Mouse (Mus musculus): ENCODE measurements around the gene Urgcp. TPM values are rescaled to one million over a fixed set of nuclear protein-coding genes. Genes with fewer than 3 reads are reported as not detected.
A peak's percentile ranks its signal among the peaks of the same experiment; 100 is the strongest.

Gene Urgcp
- polyA plus RNA-seq, 1 experiment from 2014 or later, result 10.2 TPM

DNA sequence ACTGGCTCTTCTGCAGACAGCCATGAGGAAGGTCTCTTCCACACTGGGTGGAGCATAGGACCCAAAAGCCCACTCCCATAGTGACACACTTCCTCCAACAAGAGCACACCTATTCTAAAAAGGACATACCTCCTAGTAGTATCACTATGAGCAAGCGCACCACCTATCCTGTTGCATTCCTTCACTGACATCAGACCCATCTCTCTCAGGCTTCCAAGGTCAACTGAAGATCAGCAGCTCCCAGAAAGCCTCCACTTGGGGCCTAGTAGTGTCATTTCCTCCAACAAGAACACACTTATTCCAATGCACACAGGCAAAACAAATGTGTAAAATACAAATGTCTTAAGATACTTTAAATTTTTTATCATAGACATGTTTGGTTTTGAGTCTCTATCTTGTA is 60.4 kb downstream of the Urgcp start:
- 0 out of 2 replicates have a peak, but pooled peaks cover 4% of the 10 kb centered on the region for H3K4me1 ChIP-seq (ENCODE audit: control insufficient read depth, insufficient read depth, low read length)
- 100% methylated on average over 1 of the region's 1 CpGs for WGBS
- no peak for DNase-seq (ENCODE audit: low spot score)
- no peak overlapping the region for H3K27ac ChIP-seq (replicated peaks; ENCODE audit: low read depth, low read length)
- no peak overlapping the region for H3K9ac ChIP-seq (ENCODE audit: low read length)
- no peaks in the 10 kb centered on the region for H3K27me3 ChIP-seq (ENCODE audit: control insufficient read depth, insufficient read depth, low read length)
- H3K4me3 ChIP-seq (ENCODE audit: low read depth, low read length), result no peak overlapping the region
- ATAC-seq (ENCODE audit: insufficient number of reproducible peaks, low FRiP score, low TSS enrichment, low read depth), result no peak
- no peak overlapping the region for H3K4me2 ChIP-seq (ENCODE audit: low read depth, severe bottlenecking)
- H3K9me3 ChIP-seq (ENCODE audit: control insufficient read depth, low read length), result no peaks in the 10 kb centered on the region
- H3K36me3 ChIP-seq (ENCODE audit: control insufficient read depth, insufficient read depth, low read length), result peaks cover 6% of the 10 kb centered on the region; the same call in 1 of the 2 replicates

- ATAC-seq (ENCODE audit: insufficient number of reproducible peaks, low FRiP score, low TSS enrichment, low read depth), result no peak
- Histone ChIP-seq H3K9ac (ENCODE audit: low read length) (no peak overlapping the region), H3K9me3 (ENCODE audit: control insufficient read depth, low read length) (no peaks in the 10 kb centered on the region), H3K27me3 (ENCODE audit: control insufficient read depth, insufficient read depth, low read length) (no peaks in the 10 kb centered on the region), H3K36me3 (ENCODE audit: control insufficient read depth, insufficient read depth, low read length) (peaks cover 6% of the 10 kb centered on the region; the same call in 1 of the 2 replicates), H3K4me3 (ENCODE audit: low read depth, low read length) (no peak overlapping the region), H3K4me1 (ENCODE audit: control insufficient read depth, insufficient read depth, low read length) (no peaks in the 10 kb centered on the region), H3K4me2 (ENCODE audit: low read depth, severe bottlenecking) (no peak overlapping the region), H3K27ac (replicated peaks; ENCODE audit: low read depth, low read length) (no peak overlapping the region)
- DNase-seq (ENCODE audit: low spot score), result no peak
- WGBS, result 75% methylated on average over 2 of the region's 2 CpGs
Observed at GRCm38 (mm10) chr11:5701300-5701699, 60.9 kb downstream of the Urgcp start.

DNA sequence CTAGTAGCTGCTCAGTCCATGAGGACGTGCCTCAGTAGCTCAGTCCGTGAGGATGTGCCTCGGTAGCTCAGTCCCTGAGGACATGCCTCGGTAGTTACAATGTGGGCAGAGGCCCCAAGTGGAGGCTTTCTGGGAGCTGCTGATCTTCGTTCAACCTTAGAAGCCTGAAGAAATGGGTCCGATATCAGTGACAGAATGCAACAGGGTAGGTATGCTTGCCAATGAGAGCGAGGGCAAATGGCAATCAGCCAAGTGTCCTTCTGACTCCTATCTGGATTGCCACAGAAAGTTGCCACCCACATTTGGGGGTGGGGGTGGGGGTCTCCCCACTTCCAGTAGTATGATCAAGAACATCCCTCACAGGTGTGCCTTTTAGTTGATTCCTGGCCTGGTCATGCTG is 61.4 kb downstream of the Urgcp start:
- Histone ChIP-seq H3K27me3 (ENCODE audit: control insufficient read depth, insufficient read depth, low read length) (no peaks in the 10 kb centered on the region), H3K4me1 (ENCODE audit: control insufficient read depth, insufficient read depth, low read length) (no peaks in the 10 kb centered on the region), H3K4me2 (ENCODE audit: low read depth, severe bottlenecking) (no peak overlapping the region), H3K27ac (replicated peaks; ENCODE audit: low read depth, low read length) (no peak overlapping the region), H3K36me3 (ENCODE audit: control insufficient read depth, insufficient read depth, low read length) (peaks cover 6% of the 10 kb centered on the region; the same call in 1 of the 2 replicates), H3K9ac (ENCODE audit: low read length) (no peak overlapping the region), H3K4me3 (ENCODE audit: low read depth, low read length) (no peak overlapping the region), H3K9me3 (ENCODE audit: control insufficient read depth, low read length) (no peaks in the 10 kb centered on the region)
- WGBS, result 96% methylated on average over 7 of the region's 7 CpGs
- no peak for ATAC-seq (ENCODE audit: insufficient number of reproducible peaks, low FRiP score, low TSS enrichment, low read depth)
- DNase-seq (ENCODE audit: low spot score), result no peak

GRCm38 (mm10) chr11:5691775-5692174 is 70.4 kb downstream of the Urgcp start:
- H3K4me3 ChIP-seq (ENCODE audit: low read depth, low read length), result no peak overlapping the region
- no peaks in the 10 kb centered on the region for H3K36me3 ChIP-seq (ENCODE audit: control insufficient read depth, insufficient read depth, low read length)
- no peak overlapping the region for H3K9ac ChIP-seq (ENCODE audit: low read length)
- H3K27ac ChIP-seq (replicated peaks; ENCODE audit: low read depth, low read length), result no peak overlapping the region
- 0 out of 2 replicates have a peak, but pooled peaks have one; percentile 39 for ATAC-seq (ENCODE audit: insufficient number of reproducible peaks, low FRiP score, low TSS enrichment, low read depth)
- DNase-seq (ENCODE audit: low spot score), result peak; percentile 76
- H3K27me3 ChIP-seq (ENCODE audit: control insufficient read depth, insufficient read depth, low read length), result no peaks in the 10 kb centered on the region
- no peak overlapping the region for H3K4me2 ChIP-seq (ENCODE audit: low read depth, severe bottlenecking)
- H3K9me3 ChIP-seq (ENCODE audit: control insufficient read depth, low read length), result no peaks in the 10 kb centered on the region
- H3K4me1 ChIP-seq (ENCODE audit: control insufficient read depth, insufficient read depth, low read length), result no peaks in the 10 kb centered on the region
- WGBS, result 27% methylated on average over 7 of the region's 7 CpGs

GRCm38 (mm10) chr11:5684283-5684682 is 77.9 kb downstream of the Urgcp start:
- peaks cover 6% of the 10 kb centered on the region; the same call in 1 of the 2 replicates for H3K4me1 ChIP-seq (ENCODE audit: control insufficient read depth, insufficient read depth, low read length)
- WGBS, result 17% methylated on average over 7 of the region's 7 CpGs
- no peak overlapping the region for H3K4me3 ChIP-seq (ENCODE audit: low read depth, low read length)
- no peaks in the 10 kb centered on the region for H3K27me3 ChIP-seq (ENCODE audit: control insufficient read depth, insufficient read depth, low read length)
- H3K27ac ChIP-seq (replicated peaks; ENCODE audit: low read depth, low read length), result no peak overlapping the region
- H3K9ac ChIP-seq (ENCODE audit: low read length), result peak overlapping the region; percentile 12; the same call in 1 of the 2 replicates
- DNase-seq (ENCODE audit: low spot score) (peak; percentile 38), ATAC-seq (ENCODE audit: insufficient number of reproducible peaks, low FRiP score, low TSS enrichment, low read depth) (no peak)
- H3K36me3 ChIP-seq (ENCODE audit: control insufficient read depth, insufficient read depth, low read length), result no peaks in the 10 kb centered on the region
- H3K9me3 ChIP-seq (ENCODE audit: control insufficient read depth, low read length), result no peaks in the 10 kb centered on the region
- H3K4me2 ChIP-seq (ENCODE audit: low read depth, severe bottlenecking), result no peak overlapping the region

- H3K4me3 ChIP-seq (ENCODE audit: low read depth, low read length), result no peak overlapping the region
- ATAC-seq (ENCODE audit: insufficient number of reproducible peaks, low FRiP score, low TSS enrichment, low read depth) (no peak), DNase-seq (ENCODE audit: low spot score) (no peak)
- H3K9ac ChIP-seq (ENCODE audit: low read length), result no peak overlapping the region
- 73% methylated on average over 6 of the region's 6 CpGs for WGBS
- H3K27me3 ChIP-seq (ENCODE audit: control insufficient read depth, insufficient read depth, low read length), result no peaks in the 10 kb centered on the region
- no peak overlapping the region for H3K27ac ChIP-seq (replicated peaks; ENCODE audit: low read depth, low read length)
- H3K9me3 ChIP-seq (ENCODE audit: control insufficient read depth, low read length), result no peaks in the 10 kb centered on the region
- H3K4me1 ChIP-seq (ENCODE audit: control insufficient read depth, insufficient read depth, low read length), result peaks cover 6% of the 10 kb centered on the region; the same call in 1 of the 2 replicates
- H3K4me2 ChIP-seq (ENCODE audit: low read depth, severe bottlenecking), result no peak overlapping the region
- H3K36me3 ChIP-seq (ENCODE audit: control insufficient read depth, insufficient read depth, low read length), result no peaks in the 10 kb centered on the region
Observed at GRCm38 (mm10) chr11:5682541-5682940, 79.6 kb downstream of the Urgcp start.

Other genes starting within 250 kb of the Urgcp start
- gene Xbp1, start 241.7 kb downstream of the Urgcp start, polyA plus RNA-seq (2014; fragmentation: Nextera tagmentation; extraction: Ambion mirVana), result 151 and 153 TPM in 2 replicates
- gene Ccdc117, start 220.2 kb downstream of the Urgcp start, polyA plus RNA-seq (2014; fragmentation: Nextera tagmentation; extraction: Ambion mirVana), result 33.5 and 35.9 TPM in 2 replicates
- gene Ankrd36, start 192.7 kb downstream of the Urgcp start, polyA plus RNA-seq (2014; fragmentation: Nextera tagmentation; extraction: Ambion mirVana), result not detected in 2 replicates
- 164 and 170 TPM in 2 replicates for gene Mrps24, start 46.7 kb downstream of the Urgcp start, polyA plus RNA-seq (2014; fragmentation: Nextera tagmentation; extraction: Ambion mirVana)
- gene Dbnl, start 26.1 kb upstream of the Urgcp start, polyA plus RNA-seq (2014; fragmentation: Nextera tagmentation; extraction: Ambion mirVana), result 120 and 127 TPM in 2 replicates
- 14.0 and 16.3 TPM in 2 replicates for gene Pgam2, start 41.4 kb upstream of the Urgcp start, polyA plus RNA-seq (2014; fragmentation: Nextera tagmentation; extraction: Ambion mirVana)
- gene Polm, start 75.6 kb upstream of the Urgcp start, polyA plus RNA-seq (2014; fragmentation: Nextera tagmentation; extraction: Ambion mirVana), result 6.4 and 6.6 TPM in 2 replicates
- gene Aebp1, start 99.6 kb upstream of the Urgcp start, polyA plus RNA-seq (2014; fragmentation: Nextera tagmentation; extraction: Ambion mirVana), result 5.3 and 7.2 TPM in 2 replicates
- gene Pold2, start 115.9 kb upstream of the Urgcp start, polyA plus RNA-seq (2014; fragmentation: Nextera tagmentation; extraction: Ambion mirVana), result 103 and 111 TPM in 2 replicates
- gene Myl7, start 136.4 kb upstream of the Urgcp start, polyA plus RNA-seq (2014; fragmentation: Nextera tagmentation; extraction: Ambion mirVana), result 2.2 and 3.6 TPM in 2 replicates
- 0.41 and 1.6 TPM in 2 replicates for gene Gck, start 187.7 kb upstream of the Urgcp start, polyA plus RNA-seq (2014; fragmentation: Nextera tagmentation; extraction: Ambion mirVana)
- gene Ykt6, start 193.3 kb upstream of the Urgcp start, polyA plus RNA-seq (2014; fragmentation: Nextera tagmentation; extraction: Ambion mirVana), result 29.0 and 30.3 TPM in 2 replicates

All from limb, embryonic 11.5 days (tissue).